Mouse (Mus musculus) stomach, postnatal 0 days (tissue): ENCODE data around the gene Nf1. TPM values are rescaled to one million over a fixed set of nuclear protein-coding genes. Genes with fewer than 3 reads are reported as not detected.

ENCODE experiments used
- ATAC-seq: fragments of 200-750 bp; cut with Nextera tagmentation; 2 replicates; pipeline ENCODE4 v1.8.0; 2017; ENCODE audit not compliant: low FRiP score, low TSS enrichment
- DNase-seq: peaks from one replicate; pipeline ENCODE4 v3.0.0-alpha.2; 2016; ENCODE audit warnings: low spot score
- H3K27ac ChIP-seq: fragments of 300-500 bp; sonication (generic); replicated peaks from 2 replicates; pipeline ENCODE4 v1.5.1; 2014; ENCODE audit warnings: mild to moderate bottlenecking, control low read depth
- H3K27me3 ChIP-seq: fragments of 300-500 bp; sonication (generic); 2 replicates; pipeline ENCODE4 v1.6.1; 2014; ENCODE audit warnings: low read length; ENCODE audit not compliant: control insufficient read depth, insufficient read depth
- H3K36me3 ChIP-seq: fragments of 300-500 bp; sonication (generic); 2 replicates; pipeline ENCODE4 v1.6.1; 2014; ENCODE audit warnings: low read length, mixed read lengths; ENCODE audit not compliant: control insufficient read depth, insufficient read depth
- H3K4me1 ChIP-seq: fragments of 300-500 bp; sonication (generic); replicated peaks from 2 replicates; pipeline ENCODE4 v1.6.1; 2014; ENCODE audit warnings: antibody characterized with exemption; ENCODE audit not compliant: control insufficient read depth, insufficient read depth
- H3K4me2 ChIP-seq: fragments of 300-500 bp; sonication (generic); replicated peaks from 2 replicates; pipeline ENCODE4 v1.6.1; 2014; ENCODE audit warnings: low read depth, mild to moderate bottlenecking, control low read depth, moderate library complexity
- H3K4me3 ChIP-seq: fragments of 300-500 bp; sonication (generic); 2 replicates; pipeline ENCODE4 v1.5.1; 2014; ENCODE audit warnings: low read depth, low read length, control low read depth
- H3K9ac ChIP-seq: fragments of 300-500 bp; sonication (generic); 2 replicates; pipeline ENCODE4 v1.6.1; 2014; ENCODE audit warnings: mild to moderate bottlenecking, low read length, control low read depth, mixed read lengths
- H3K9me3 ChIP-seq: fragments of 300-500 bp; sonication (generic); 2 replicates; pipeline ENCODE4 v1.6.1; 2016; ENCODE audit warnings: low read length; ENCODE audit not compliant: control insufficient read depth
- CTCF ChIP-seq: IDR thresholded peaks from 2 replicates; pipeline ENCODE4 v1.5.1; 2016; ENCODE audit warnings: antibody characterized with exemption, low read depth, mild to moderate bottlenecking, moderate library complexity
- EP300 ChIP-seq: optimal IDR thresholded peaks from 2 replicates; pipeline ENCODE3; 2016; ENCODE audit warnings: antibody characterized with exemption
- WGBS: fragments of 180-500 bp; shearing (Covaris S2); extraction: QIAGEN DNeasy Blood & Tissue Kit; methylation state at CpG from one replicate; pipeline ENCODE4 v1.1.7; 2014; 5-methylcytosine and 5-hydroxymethylcytosine counted together
- polyA plus RNA-seq: library from polyadenylated mRNA; unstranded; fragments of >200 nt; fragmentation: Nextera tagmentation; extraction: Ambion mirVana; gene quantifications from 2 replicates; pipeline ENCODE4 v1.2.1, GENCODE M21; 2015

The Nf1 gene
- polyA plus RNA-seq, 1 experiment from 2014 or later, result 3.2 TPM

DNA sequence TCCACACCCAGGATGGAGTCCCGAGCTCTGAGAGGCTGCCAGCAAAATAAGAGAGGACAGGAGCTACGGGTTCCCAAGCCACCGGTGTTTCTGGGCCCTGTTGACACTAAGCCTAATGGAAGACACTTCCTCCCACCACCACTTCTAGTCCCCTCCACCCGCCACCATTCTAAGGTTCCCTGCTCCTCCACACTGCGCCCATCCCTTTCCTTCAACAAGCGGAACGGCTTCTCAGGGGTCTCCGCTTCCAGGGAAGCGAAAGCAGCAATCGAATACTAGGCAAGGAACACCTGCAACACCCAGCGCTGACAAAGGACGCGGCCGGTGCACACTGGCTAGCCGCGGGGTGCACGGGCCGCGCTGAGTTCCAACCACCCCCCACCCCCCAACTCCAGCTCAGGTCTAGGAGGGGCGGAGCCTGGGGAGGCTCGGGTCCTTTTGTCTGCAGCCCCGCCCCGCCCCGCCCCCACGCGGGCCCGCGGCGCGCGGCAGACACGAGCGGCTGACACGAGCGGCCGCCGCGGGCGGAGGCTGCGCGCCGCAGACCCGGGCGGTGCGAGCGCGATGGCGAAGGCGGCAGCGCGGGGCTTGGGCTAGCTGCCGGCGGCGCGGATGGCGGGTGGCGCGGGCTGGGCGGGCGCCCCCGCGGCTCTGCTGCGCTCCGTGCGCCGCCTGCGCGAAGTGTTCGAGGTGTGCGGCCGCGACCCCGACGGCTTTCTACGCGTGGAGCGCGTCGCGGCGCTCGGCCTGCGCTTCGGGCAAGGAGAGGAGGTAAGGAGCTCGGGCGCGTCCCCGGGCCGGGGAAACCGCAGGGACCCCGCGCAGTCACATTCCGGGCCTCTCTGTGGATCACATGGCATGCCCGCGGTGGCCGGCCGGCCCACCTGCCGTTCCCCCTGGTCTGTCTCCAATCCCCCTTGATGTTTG, 251.4 kb downstream of the Nf1 start, which contains the start of gene Rab11fip4:
Gene Rab11fip4, plus strand, starts transcription at position 549 of the 927 bp plus-strand sequence.
- DNase-seq (peak; percentile 30), ATAC-seq (peak; percentile 36; the same call in 1 of the 2 replicates)
- Histone ChIP-seq H3K36me3 (no peaks in the 10 kb centered on the region), H3K4me3 (peak within 1 kb of the TSS; percentile 47), H3K27ac (no peak within 1 kb of the TSS), H3K4me1 (no peaks in the 10 kb centered on the region), H3K9ac (peak within 1 kb of the TSS; percentile 53; the same call in 1 of the 2 replicates), H3K9me3 (no peaks in the 10 kb centered on the region), H3K27me3 (peaks cover 9% of the 10 kb centered on the region; the same call in 1 of the 2 replicates), H3K4me2 (peak within 1 kb of the TSS; percentile 84)
- WGBS, result 2% methylated on average over 56 of the region's 98 CpGs
- TF ChIP-seq EP300 (no peak), CTCF (no peak)

- ATAC-seq (0 out of 2 replicates have a peak, but pooled peaks have one; percentile 19), DNase-seq (no peak)
- Histone ChIP-seq H3K27ac (no peak overlapping the region), H3K27me3 (peaks cover 9% of the 10 kb centered on the region; the same call in 1 of the 2 replicates), H3K9me3 (no peaks in the 10 kb centered on the region), H3K4me2 (peak overlapping the region; percentile 84), H3K4me3 (peak overlapping the region; percentile 47), H3K4me1 (no peaks in the 10 kb centered on the region), H3K9ac (no peak overlapping the region), H3K36me3 (no peaks in the 10 kb centered on the region)
- 40% methylated on average over 5 of the region's 5 CpGs for WGBS
- TF ChIP-seq CTCF, result no peak
- TF ChIP-seq EP300, result no peak
Observed at GRCm38 (mm10) chr11:79591591-79591975, 252.1 kb downstream of the Nf1 start.

DNA sequence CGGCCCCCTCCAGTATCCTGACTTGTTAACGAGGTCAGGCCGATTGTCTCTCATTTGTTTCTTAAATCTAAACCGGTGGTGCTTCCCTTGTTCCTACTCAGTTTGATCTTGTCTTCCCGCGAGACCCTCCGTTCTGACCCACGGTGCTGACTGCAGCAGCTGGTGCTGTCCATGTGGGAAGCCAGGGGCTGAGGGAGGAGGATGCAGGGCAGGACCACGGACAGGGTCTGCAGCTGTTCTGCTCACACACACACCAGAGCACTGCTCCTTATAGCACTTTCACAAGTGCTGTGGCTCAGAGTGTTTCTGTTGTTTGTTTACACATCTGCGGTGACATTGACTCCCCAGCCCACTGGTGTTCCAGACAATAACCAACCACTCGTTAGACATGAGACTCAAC, 254.0 kb downstream of the Nf1 start:
- no peak overlapping the region for H3K4me2 ChIP-seq
- no peak for DNase-seq
- H3K36me3 ChIP-seq, result no peaks in the 10 kb centered on the region
- no peak; the same call in 1 of the 2 replicates for ATAC-seq
- 35% methylated on average over 11 of the region's 11 CpGs for WGBS
- TF ChIP-seq CTCF (no peak), EP300 (no peak)
- no peak overlapping the region for H3K27ac ChIP-seq
- H3K9ac ChIP-seq, result no peak overlapping the region
- H3K4me1 ChIP-seq, result no peaks in the 10 kb centered on the region
- peaks cover 9% of the 10 kb centered on the region; the same call in 1 of the 2 replicates for H3K27me3 ChIP-seq
- no peaks in the 10 kb centered on the region for H3K9me3 ChIP-seq
- H3K4me3 ChIP-seq, result no peak overlapping the region

DNA sequence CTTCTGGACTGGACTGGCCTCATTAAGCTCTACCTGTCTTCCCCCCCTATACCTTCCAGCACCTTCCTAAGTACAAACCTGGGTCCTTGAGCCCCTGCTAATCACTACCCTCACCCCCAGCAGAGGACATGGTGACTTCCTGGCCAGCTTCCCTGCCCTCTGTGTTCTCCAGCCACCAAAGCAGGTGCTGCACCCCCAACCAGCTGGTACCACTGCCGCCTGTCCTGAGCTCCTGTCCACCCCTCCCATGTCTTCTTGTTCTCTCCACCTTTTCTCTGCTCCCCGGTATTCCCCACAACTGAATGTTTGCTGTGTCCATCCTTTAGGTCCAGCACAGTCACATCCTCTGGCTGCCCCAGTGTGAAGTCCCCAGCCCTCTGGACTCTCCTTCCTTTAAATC, 271.0 kb downstream of the Nf1 start:
- TF ChIP-seq EP300 (no peak), CTCF (no peak)
- Histone ChIP-seq H3K4me1 (peaks cover 5% of the 10 kb centered on the region; the same call in 1 of the 2 replicates), H3K4me3 (no peak overlapping the region), H3K9me3 (no peaks in the 10 kb centered on the region), H3K27me3 (no peaks in the 10 kb centered on the region), H3K27ac (no peak overlapping the region), H3K4me2 (no peak overlapping the region), H3K9ac (no peak overlapping the region), H3K36me3 (no peaks in the 10 kb centered on the region)
- 73% methylated on average over 2 of the region's 2 CpGs for WGBS
- no peak for DNase-seq
- no peak for ATAC-seq

DNA sequence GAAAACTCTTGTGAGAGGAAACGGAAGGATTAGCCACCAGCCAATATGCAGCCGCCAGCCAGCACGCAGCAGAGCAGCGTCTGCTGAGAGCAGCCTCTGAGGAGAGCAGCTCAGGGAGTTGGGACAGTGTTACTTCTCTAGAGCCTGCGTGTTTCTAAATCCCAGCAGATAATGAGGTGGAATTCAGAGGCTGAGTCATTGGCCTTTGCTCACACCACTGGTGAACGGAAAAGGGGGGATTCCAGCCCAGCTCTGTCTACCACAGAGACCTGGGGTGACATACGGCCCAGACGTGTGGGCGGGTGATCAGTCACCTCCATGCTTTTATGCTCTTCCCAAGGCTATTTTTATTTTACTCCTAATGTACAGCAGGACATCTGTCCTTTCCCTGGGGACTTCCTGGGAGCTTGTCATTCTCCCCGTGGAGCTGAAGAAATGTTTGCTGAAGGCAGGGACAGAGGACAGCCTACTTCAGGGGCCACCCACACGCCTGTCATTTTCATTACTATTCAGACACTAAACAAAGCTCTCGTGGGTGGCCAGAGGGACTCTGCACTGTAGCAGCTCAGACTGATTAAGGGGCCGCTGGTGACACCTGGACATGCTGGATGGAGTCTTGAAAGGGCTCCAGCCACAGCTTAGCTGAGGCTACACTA, 271.6 kb downstream of the Nf1 start:
- Histone ChIP-seq H3K9ac (peak overlapping the region; percentile 31), H3K4me3 (no peak overlapping the region), H3K27me3 (no peaks in the 10 kb centered on the region), H3K4me1 (peaks cover 5% of the 10 kb centered on the region; the same call in 1 of the 2 replicates), H3K9me3 (no peaks in the 10 kb centered on the region), H3K27ac (no peak overlapping the region), H3K36me3 (no peaks in the 10 kb centered on the region), H3K4me2 (no peak overlapping the region; the same call in 1 of the 2 replicates)
- WGBS, result 17% methylated on average over 13 of the region's 13 CpGs
- DNase-seq, result no peak
- no peak for TF ChIP-seq CTCF
- peak; percentile 49 for ATAC-seq
